Mouse (Mus musculus) frontal cortex, postnatal 14 days (tissue): Measurements from ENCODE around the gene Eml4.

Source experiments
- DNase-seq, 2 experiments: peaks; one replicate each; pipeline ENCODE4 v3.0.0; 2022; ENCODE audit warnings: low spot score in 2 of 2

Gene Eml4

DNA sequence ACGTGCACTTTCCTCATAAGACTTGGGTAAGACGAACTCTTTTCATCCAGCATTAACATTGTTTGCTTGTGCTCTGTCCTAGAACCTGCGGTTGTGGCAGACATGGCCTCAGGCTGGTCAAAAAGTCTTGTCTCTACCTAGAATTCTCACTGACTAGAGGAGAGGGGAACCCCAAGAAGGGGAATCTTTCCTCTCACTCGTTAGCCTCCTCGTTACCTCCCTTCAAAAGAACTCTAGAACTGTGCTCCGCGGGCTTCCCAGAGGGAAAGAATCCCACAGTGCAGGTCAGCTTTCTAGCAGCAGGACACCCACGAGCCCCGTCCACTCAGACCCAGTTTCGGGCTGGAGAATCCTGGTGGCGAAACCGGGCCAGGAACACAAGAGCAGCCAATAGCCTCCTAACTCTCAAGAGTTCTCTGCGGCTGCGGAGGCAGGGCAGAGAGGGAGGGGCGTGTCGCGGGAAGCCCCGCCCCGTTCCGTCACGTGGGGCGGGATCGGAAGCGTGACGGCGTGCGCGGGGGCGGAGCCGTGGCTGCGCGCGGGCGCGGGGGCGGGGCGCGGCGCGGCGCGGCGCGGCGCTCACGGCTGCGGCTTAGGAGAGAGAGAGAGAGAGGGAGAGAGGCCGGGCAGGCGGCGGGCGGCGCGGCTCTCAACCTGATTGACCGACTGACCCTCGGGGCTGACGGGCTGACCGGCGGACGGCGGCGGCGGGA lies at the start of gene Eml4:
Gene Eml4 (plus strand): TSS at position 553 of the 713 bp plus-strand sequence.
- peak; percentile 88 to 95 for DNase-seq

DNA sequence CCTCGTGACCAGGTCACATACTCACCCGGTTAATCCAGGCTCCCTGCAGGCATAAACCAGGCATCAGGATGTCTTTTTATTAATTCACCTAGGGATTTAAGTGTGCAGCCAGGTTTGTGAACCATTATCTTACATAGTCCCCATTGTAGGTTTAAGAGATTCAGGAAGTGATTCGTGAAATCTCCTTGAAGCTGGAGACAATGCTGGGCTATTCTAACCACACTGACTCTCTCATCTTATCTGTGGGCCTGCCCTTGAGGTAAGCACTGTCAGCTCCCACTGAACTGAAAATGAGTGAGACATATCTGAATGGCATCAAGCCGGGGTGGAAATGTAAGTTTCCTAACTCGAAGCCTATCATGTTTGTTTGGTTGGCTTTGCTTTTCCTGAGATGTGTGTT lies 49.3 kb upstream of the Eml4 start:
- DNase-seq = no peak

GRCm38 (mm10) chr17:83304089-83304822 lies 46.5 kb upstream of the Eml4 start:
- no peak for DNase-seq

GRCm38 (mm10) chr17:83306964-83307640 lies 43.6 kb upstream of the Eml4 start:
- no peak for DNase-seq

- DNase-seq = no peak
These were observed 43.0 kb upstream of the Eml4 start for GRCm38 (mm10) chr17:83307641-83308296.

GRCm38 (mm10) chr17:83308451-83308850 lies 42.3 kb upstream of the Eml4 start:
- DNase-seq = no peak

GRCm38 (mm10) chr17:83309243-83309642 lies 41.5 kb upstream of the Eml4 start:
- DNase-seq = no peak

- no peak for DNase-seq
These were observed 38.9 kb upstream of the Eml4 start for GRCm38 (mm10) chr17:83311806-83312205.

GRCm38 (mm10) chr17:83312244-83312918 lies 38.4 kb upstream of the Eml4 start:
- DNase-seq = no peak

GRCm38 (mm10) chr17:83313046-83313689 lies 37.6 kb upstream of the Eml4 start:
- no peak for DNase-seq

DNA sequence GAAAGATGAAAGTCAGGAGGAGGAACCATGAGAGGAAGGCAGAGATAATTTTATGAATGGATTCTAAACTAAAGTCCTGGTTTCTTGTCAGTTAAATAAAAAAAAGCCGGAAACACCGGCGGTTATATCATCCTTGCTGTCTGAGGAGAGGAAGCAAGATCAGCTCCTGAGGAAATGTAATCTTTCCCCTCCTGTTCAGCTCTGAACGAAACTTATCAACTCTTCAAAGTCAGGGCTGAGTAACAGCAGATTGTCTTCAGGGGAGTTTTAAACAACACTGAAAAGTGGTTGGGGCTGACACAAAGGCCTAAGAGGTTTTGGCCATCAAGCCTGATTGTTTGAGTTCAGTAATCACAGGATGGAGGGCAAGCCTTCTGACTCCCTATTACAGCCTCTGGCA lies 35.3 kb upstream of the Eml4 start:
- no peak for DNase-seq

- DNase-seq = peak; percentile 7 to 9
These were observed 28.0 kb upstream of the Eml4 start for GRCm38 (mm10) chr17:83322621-83323335.

GRCm38 (mm10) chr17:83323410-83324268 lies 27.1 kb upstream of the Eml4 start:
- no peak for DNase-seq

- peak in 1 of 2 experiments; percentile 6 for DNase-seq
These were observed 26.5 kb upstream of the Eml4 start for GRCm38 (mm10) chr17:83324269-83324616.

DNA sequence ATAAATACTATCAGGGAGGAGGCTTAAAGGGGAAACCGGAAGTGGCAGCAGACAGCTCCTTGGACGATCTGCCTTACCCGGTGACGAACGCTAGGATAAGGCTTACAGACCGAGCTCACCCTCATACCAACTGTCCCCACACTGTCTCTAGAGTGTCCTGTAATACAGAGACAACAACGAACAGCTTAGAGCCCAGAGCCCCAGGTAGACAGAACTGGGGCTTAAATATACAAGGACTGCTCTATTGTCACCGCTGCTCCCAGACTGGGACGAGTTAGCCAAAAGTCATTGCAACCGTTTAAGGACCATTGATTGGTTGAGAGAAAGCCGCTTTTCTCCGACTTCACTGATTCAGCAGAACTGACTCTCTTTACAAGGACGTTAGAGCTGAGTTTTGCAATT lies 15.5 kb upstream of the Eml4 start:
- no peak for DNase-seq

- no peak for DNase-seq
These were observed 13.5 kb upstream of the Eml4 start for GRCm38 (mm10) chr17:83337051-83337898.

DNA sequence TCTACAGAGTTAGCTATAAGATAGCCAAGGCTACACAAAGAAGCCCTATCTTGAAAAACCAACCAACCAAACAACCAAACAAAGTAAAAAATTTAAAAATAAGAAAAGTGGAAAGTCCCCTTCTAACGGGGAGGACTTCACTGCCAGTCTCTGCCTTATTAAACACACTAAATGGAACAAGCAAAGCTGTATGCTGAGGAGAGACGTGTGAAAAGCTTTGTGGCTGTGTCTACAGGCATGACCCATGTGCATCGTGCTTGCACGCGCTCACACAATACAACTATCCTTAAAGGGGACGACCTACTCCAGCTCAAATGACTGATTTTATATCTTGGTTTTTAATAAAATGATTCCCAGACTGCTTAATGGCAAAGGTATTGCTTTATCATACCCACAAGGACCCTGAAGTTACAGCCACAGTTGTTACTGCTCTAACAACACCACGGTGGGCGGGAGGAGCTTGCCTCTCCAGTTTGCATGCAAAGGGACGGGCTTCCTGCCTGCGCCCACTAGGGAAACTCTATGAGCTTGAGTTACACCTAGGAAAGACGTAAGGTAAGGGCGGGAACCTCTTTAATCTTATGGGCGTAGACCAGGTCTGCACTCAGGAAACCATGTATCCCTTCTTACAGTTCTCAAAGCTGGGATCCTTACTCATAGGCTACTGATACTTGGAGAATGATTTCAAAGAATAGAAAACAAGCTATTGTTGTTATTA lies 11.2 kb upstream of the Eml4 start:
- DNase-seq = no peak
